Mouse (Mus musculus) kidney, embryonic 16.5 days (tissue): Measurements from ENCODE around the gene Tmem177. TPM values are rescaled to one million over a fixed set of nuclear protein-coding genes. Genes with fewer than 3 reads are reported as not detected.
A peak's percentile ranks its signal among the peaks of the same experiment; 100 is the strongest.

Experiments
- ATAC-seq: fragments of 200-750 bp; cut with Nextera tagmentation; 2 replicates; pipeline ENCODE4 v1.8.0; 2017; ENCODE audit warnings: moderate TSS enrichment; ENCODE audit not compliant: low FRiP score, low TSS enrichment
- H3K27ac ChIP-seq: fragments of 300-500 bp; sonication (generic); 2 replicates; pipeline ENCODE4 v1.5.1; 2014; ENCODE audit warnings: low read length
- H3K27me3 ChIP-seq: fragments of 300-500 bp; sonication (generic); 2 replicates; pipeline ENCODE4 v1.6.1; 2014; ENCODE audit warnings: low read length, control low read depth, mixed read lengths; ENCODE audit not compliant: insufficient read depth
- H3K36me3 ChIP-seq: fragments of 300-500 bp; sonication (generic); 2 replicates; pipeline ENCODE4 v1.6.1; 2014; ENCODE audit warnings: low read length, control low read depth, mixed read lengths; ENCODE audit not compliant: insufficient read depth
- H3K4me1 ChIP-seq: fragments of 300-500 bp; sonication (generic); 2 replicates; pipeline ENCODE4 v1.6.1; 2014; ENCODE audit warnings: low read length, control low read depth, mixed read lengths; ENCODE audit not compliant: insufficient read depth
- H3K4me2 ChIP-seq: fragments of 300-500 bp; sonication (generic); replicated peaks from 2 replicates; pipeline ENCODE4 v1.6.1; 2014; ENCODE audit warnings: low read depth, low read length
- H3K4me3 ChIP-seq: fragments of 300-500 bp; sonication (generic); 2 replicates; pipeline ENCODE4 v1.5.1; 2014; ENCODE audit warnings: mild to moderate bottlenecking, low read length
- H3K9ac ChIP-seq: fragments of 300-500 bp; sonication (generic); replicated peaks from 2 replicates; pipeline ENCODE4 v1.6.1; 2014; ENCODE audit warnings: low read length
- H3K9me3 ChIP-seq: fragments of 300-500 bp; sonication (generic); 2 replicates; pipeline ENCODE4 v1.6.1; 2016; ENCODE audit warnings: low read length, control low read depth
- WGBS: fragments of 180-500 bp; shearing (Covaris S2); extraction: QIAGEN DNeasy Blood & Tissue Kit; methylation state at CpG from one replicate; pipeline ENCODE4 v1.1.7; 2014; 5-methylcytosine and 5-hydroxymethylcytosine counted together
- polyA plus RNA-seq: library from polyadenylated mRNA; unstranded; fragments of >200 nt; fragmentation: Nextera tagmentation; extraction: Ambion mirVana; gene quantifications from 2 replicates; pipeline ENCODE4 v1.2.1, GENCODE M21; 2015

Gene Tmem177
- polyA plus RNA-seq, 1 experiment from 2014 or later = 8.7 TPM

- Histone ChIP-seq H3K4me2 (no peak overlapping the region), H3K36me3 (no peaks in the 10 kb centered on the region), H3K27ac (no peak overlapping the region), H3K9me3 (no peaks in the 10 kb centered on the region), H3K9ac (no peak overlapping the region), H3K27me3 (no peaks in the 10 kb centered on the region), H3K4me1 (no peaks in the 10 kb centered on the region), H3K4me3 (no peak overlapping the region)
- no peak for ATAC-seq
- 75% methylated on average over 6 of the region's 6 CpGs for WGBS
Measured at GRCm38 (mm10) chr1:119892933-119893332, 20.1 kb downstream of the Tmem177 start.

DNA sequence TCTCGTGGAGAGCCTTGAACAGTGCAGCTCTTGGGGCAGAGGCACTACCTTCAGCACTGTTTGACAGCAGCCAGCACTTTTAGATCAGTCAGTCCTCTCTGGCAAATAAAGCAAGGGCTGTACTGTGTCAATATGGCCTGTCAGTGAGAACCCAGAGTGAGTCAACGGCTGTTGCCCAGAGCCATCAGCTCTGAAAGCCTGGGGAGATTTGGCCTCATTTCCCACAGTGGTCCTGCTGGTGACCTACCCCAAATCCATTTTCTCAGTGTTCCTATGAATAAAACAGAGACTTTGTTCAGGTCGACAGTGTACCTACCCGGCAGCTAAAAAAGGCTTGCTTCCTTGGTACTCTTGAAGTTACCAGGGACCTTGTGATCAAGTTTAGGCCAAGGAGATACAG is 21.1 kb downstream of the Tmem177 start:
- no peaks in the 10 kb centered on the region for H3K9me3 ChIP-seq
- 73% methylated on average over 4 of the region's 4 CpGs for WGBS
- no peak for ATAC-seq

DNA sequence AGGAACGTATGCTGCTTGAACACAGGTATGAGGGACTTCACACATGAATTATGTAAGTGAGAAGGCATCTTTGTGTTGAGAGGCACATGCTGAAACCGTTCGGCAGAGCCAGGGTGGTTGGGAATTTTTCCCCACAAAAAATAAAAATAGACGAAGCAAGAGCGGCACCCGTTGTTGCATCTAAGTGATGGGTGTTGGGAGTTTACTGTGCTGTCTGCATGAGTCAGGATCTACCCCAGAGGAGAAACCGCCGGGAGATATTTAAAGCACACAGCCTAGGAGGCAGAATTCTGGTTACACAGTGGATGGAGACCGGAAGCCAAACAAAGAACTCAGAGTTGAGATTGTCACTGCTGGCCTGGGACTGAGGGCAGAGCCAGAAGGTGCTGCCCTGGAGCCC is 21.9 kb downstream of the Tmem177 start:
- Histone ChIP-seq H3K4me3 (no peak overlapping the region), H3K27me3 (no peaks in the 10 kb centered on the region), H3K9me3 (no peaks in the 10 kb centered on the region), H3K4me2 (no peak overlapping the region), H3K9ac (no peak overlapping the region), H3K27ac (no peak overlapping the region), H3K36me3 (no peaks in the 10 kb centered on the region), H3K4me1 (no peaks in the 10 kb centered on the region)
- 85% methylated on average over 9 of the region's 9 CpGs for WGBS
- ATAC-seq = no peak

More for the DNA sequence above, 21.1 kb downstream of the Tmem177 start:
- no peaks in the 10 kb centered on the region for H3K36me3 ChIP-seq
- no peaks in the 10 kb centered on the region for H3K4me1 ChIP-seq
- no peaks in the 10 kb centered on the region for H3K27me3 ChIP-seq
- no peak overlapping the region for H3K27ac ChIP-seq
- H3K4me3 ChIP-seq = no peak overlapping the region
- H3K9ac ChIP-seq = no peak overlapping the region
- no peak overlapping the region for H3K4me2 ChIP-seq

- Histone ChIP-seq H3K4me1 (no peaks in the 10 kb centered on the region), H3K27me3 (no peaks in the 10 kb centered on the region), H3K36me3 (no peaks in the 10 kb centered on the region), H3K27ac (no peak overlapping the region), H3K9ac (no peak overlapping the region), H3K4me2 (no peak overlapping the region), H3K4me3 (no peak overlapping the region), H3K9me3 (no peaks in the 10 kb centered on the region)
- WGBS = 78% methylated on average over 16 of the region's 16 CpGs
- ATAC-seq = no peak
Measured at GRCm38 (mm10) chr1:119889347-119889746, 23.7 kb downstream of the Tmem177 start.

- Histone ChIP-seq H3K36me3 (no peaks in the 10 kb centered on the region), H3K4me3 (no peak overlapping the region), H3K27ac (no peak overlapping the region), H3K9ac (no peak overlapping the region), H3K4me1 (no peaks in the 10 kb centered on the region), H3K4me2 (no peak overlapping the region), H3K27me3 (no peaks in the 10 kb centered on the region), H3K9me3 (no peaks in the 10 kb centered on the region)
- WGBS = 51% methylated on average over 7 of the region's 7 CpGs
- ATAC-seq = no peak
Measured at GRCm38 (mm10) chr1:119886320-119886719, 26.7 kb downstream of the Tmem177 start.

DNA sequence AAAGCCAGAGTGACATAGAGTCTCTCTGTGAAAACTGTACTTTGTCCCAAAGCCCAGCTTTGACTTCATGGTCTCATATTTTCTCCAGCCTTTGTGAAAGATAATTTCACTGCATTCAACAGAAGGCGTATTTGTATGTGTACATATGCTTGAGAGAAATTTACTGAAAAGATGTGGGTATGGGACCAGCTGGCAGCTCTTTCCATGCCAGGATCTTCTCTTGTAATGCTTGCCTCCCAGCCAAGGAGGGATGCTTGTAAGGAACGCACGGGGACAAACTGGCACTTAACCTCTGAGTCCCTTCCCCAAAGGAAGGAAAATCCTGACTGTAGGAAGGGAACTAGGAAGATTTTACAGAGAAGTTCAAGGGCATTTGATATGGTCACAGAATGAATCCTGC is 28.7 kb downstream of the Tmem177 start:
- no peak overlapping the region for H3K4me3 ChIP-seq
- H3K27ac ChIP-seq = no peak overlapping the region
- no peak for ATAC-seq
- no peaks in the 10 kb centered on the region for H3K9me3 ChIP-seq
- H3K27me3 ChIP-seq = no peaks in the 10 kb centered on the region
- no peaks in the 10 kb centered on the region for H3K36me3 ChIP-seq
- H3K4me1 ChIP-seq = no peaks in the 10 kb centered on the region
- H3K9ac ChIP-seq = no peak overlapping the region
- WGBS = 78% methylated on average over 3 of the region's 3 CpGs
- H3K4me2 ChIP-seq = no peak overlapping the region

GRCm38 (mm10) chr1:119878909-119879308 is 34.1 kb downstream of the Tmem177 start:
- H3K9me3 ChIP-seq = no peaks in the 10 kb centered on the region
- H3K27me3 ChIP-seq = no peaks in the 10 kb centered on the region
- H3K9ac ChIP-seq = no peak overlapping the region
- 0 out of 2 replicates have a peak, but pooled peaks cover 3% of the 10 kb centered on the region for H3K4me1 ChIP-seq
- H3K4me2 ChIP-seq = no peak overlapping the region
- no peak overlapping the region for H3K27ac ChIP-seq
- 85% methylated on average over 7 of the region's 7 CpGs for WGBS
- H3K4me3 ChIP-seq = no peak overlapping the region
- no peaks in the 10 kb centered on the region for H3K36me3 ChIP-seq
- ATAC-seq = no peak

GRCm38 (mm10) chr1:119877469-119877868 is 35.5 kb downstream of the Tmem177 start:
- WGBS = 78% methylated on average over 4 of the region's 4 CpGs
- Histone ChIP-seq H3K9ac (no peak overlapping the region), H3K4me2 (no peak overlapping the region), H3K9me3 (no peaks in the 10 kb centered on the region), H3K4me3 (no peak overlapping the region), H3K27ac (no peak overlapping the region), H3K27me3 (no peaks in the 10 kb centered on the region), H3K36me3 (no peaks in the 10 kb centered on the region), H3K4me1 (0 out of 2 replicates have a peak, but pooled peaks cover 3% of the 10 kb centered on the region)
- ATAC-seq = peak; percentile 57; the same call in 1 of the 2 replicates

- H3K9me3 ChIP-seq = no peaks in the 10 kb centered on the region; the same call in 1 of the 2 replicates
- peak; percentile 42 for ATAC-seq
- no peaks in the 10 kb centered on the region for H3K4me1 ChIP-seq
- H3K4me3 ChIP-seq = no peak overlapping the region
- no peak overlapping the region for H3K4me2 ChIP-seq
- WGBS = 60% methylated on average over 13 of the region's 13 CpGs
- H3K27me3 ChIP-seq = no peaks in the 10 kb centered on the region
- 0 out of 2 replicates have a peak overlapping the region, but pooled peaks have one; percentile 7 for H3K27ac ChIP-seq
- no peak overlapping the region for H3K9ac ChIP-seq
- H3K36me3 ChIP-seq = no peaks in the 10 kb centered on the region
Measured at GRCm38 (mm10) chr1:119868395-119869161, 44.4 kb downstream of the Tmem177 start.

DNA sequence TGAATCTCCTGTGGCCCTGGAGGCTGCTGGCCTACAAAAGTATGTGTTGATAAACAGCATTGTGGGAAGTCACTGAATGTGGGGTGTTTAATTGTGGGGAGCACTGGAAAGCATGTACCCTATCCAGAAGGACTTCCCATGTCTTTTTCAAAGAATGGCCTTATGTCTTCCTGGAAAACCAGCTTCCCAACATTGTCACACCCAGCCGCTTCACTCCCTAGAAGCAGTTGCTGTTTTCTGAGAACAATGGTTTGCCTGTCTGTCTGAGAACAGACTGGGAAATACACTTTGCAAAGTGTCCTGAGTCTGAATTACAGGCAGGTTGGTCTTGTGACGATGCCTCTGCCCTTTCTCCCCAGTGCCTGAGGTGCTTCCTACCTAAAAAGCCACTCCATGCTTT is 45.7 kb downstream of the Tmem177 start:
- ATAC-seq = no peak
- Histone ChIP-seq H3K4me2 (no peak overlapping the region), H3K27ac (no peak overlapping the region), H3K27me3 (no peaks in the 10 kb centered on the region), H3K4me1 (no peaks in the 10 kb centered on the region), H3K9ac (no peak overlapping the region), H3K4me3 (no peak overlapping the region), H3K36me3 (no peaks in the 10 kb centered on the region), H3K9me3 (no peaks in the 10 kb centered on the region; the same call in 1 of the 2 replicates)
- WGBS = 69% methylated on average over 2 of the region's 2 CpGs
